Mouse (Mus musculus) activated CD4-positive, CD25-positive, alpha-beta regulatory T cell, adult 4 months (primary cell): ENCODE data around the gene Kcnk13. TPM values are rescaled to one million over a fixed set of nuclear protein-coding genes. Genes with fewer than 3 reads are reported as not detected.

Experiments
- ATAC-seq: one replicate; pipeline ENCODE4 v1.8.0; 2017
- polyA plus RNA-seq, 2 experiments: library from polyadenylated mRNA; unstranded; fragments of 100-300 nt; shearing (Covaris generic); gene quantifications; one replicate each; pipeline ENCODE4 v1.2.1; 2017

Gene Kcnk13
- polyA plus RNA-seq, 2 experiments from 2014 or later: not detected

- ATAC-seq: no peak
Observed at GRCm38 (mm10) chr12:100090750-100091149, 126.5 kb downstream of the Kcnk13 start.

- ATAC-seq: no peak
Observed at GRCm38 (mm10) chr12:100093046-100093445, 128.7 kb downstream of the Kcnk13 start.

GRCm38 (mm10) chr12:100099971-100100706, 135.8 kb downstream of the Kcnk13 start:
- no peak for ATAC-seq

GRCm38 (mm10) chr12:100100707-100101030, 136.4 kb downstream of the Kcnk13 start:
- no peak for ATAC-seq

GRCm38 (mm10) chr12:100101651-100102050, 137.4 kb downstream of the Kcnk13 start:
- ATAC-seq: no peak

- ATAC-seq: no peak
Observed at GRCm38 (mm10) chr12:100104530-100104929, 140.2 kb downstream of the Kcnk13 start.

- peak; percentile 24 for ATAC-seq
Observed at GRCm38 (mm10) chr12:100106275-100106895, 142.1 kb downstream of the Kcnk13 start.

- ATAC-seq: no peak
Observed at GRCm38 (mm10) chr12:100107436-100107835, 143.1 kb downstream of the Kcnk13 start.

- ATAC-seq: peak; percentile 87
Observed at GRCm38 (mm10) chr12:100109986-100110696, 145.8 kb downstream of the Kcnk13 start, which contains the start of gene Psmc1. TSS of gene Psmc1 (plus strand) at chr12:100110154.

Other genes starting within 250 kb of the Kcnk13 start
- gene Efcab11, start 80.1 kb upstream of the Kcnk13 start, polyA plus RNA-seq: 1 to 10 TPM; 2.5 to 2.8 TPM
- gene Tdp1, start 80.0 kb upstream of the Kcnk13 start, polyA plus RNA-seq: 10 to 100 TPM; 23.0 to 25.0 TPM
- 100 to 1,000 TPM; 201 to 218 TPM for gene Psmc1, start 145.7 kb downstream of the Kcnk13 start, polyA plus RNA-seq
- gene Nrde2, start 195.2 kb downstream of the Kcnk13 start, polyA plus RNA-seq: 10 to 100 TPM; 13.0 to 15.3 TPM
- 1,000 to 10,000 TPM; 1,514 to 2,306 TPM for gene Calm1, start 234.9 kb downstream of the Kcnk13 start, polyA plus RNA-seq